Mouse (Mus musculus): ENCODE results near the gene Ggt6.

GRCm38 (mm10) chr11:72438411-72438810 lies 3.1 kb downstream of the Ggt6 start:
- no peak for TF ChIP-seq CTCF (IDR thresholded peaks at IDR 0.05)
- TF ChIP-seq EP300 (IDR thresholded peaks at IDR 0.05): no peak
